Mouse (Mus musculus) C2C12 (cell line): ENCODE data around the gene D630003M21Rik.

Experiments used
- CTCF ChIP-seq: IDR thresholded peaks from one replicate; pipeline ENCODE4 v1.5.1; 2011; ENCODE audit not compliant: control insufficient read depth, insufficient read depth, insufficient read length
- MYOD1 ChIP-seq: IDR thresholded peaks from one replicate; pipeline ENCODE4 v1.6.1; 2011; ENCODE audit warnings: low read depth; ENCODE audit not compliant: control insufficient read depth, insufficient read length

GRCm38 (mm10) chr2:158168741-158169211 lies 60.2 kb downstream of the D630003M21Rik start:
- TF ChIP-seq CTCF (no peak), MYOD1 (no peak)
